Mouse (Mus musculus): ENCODE results near the gene Olfr559.

DNA sequence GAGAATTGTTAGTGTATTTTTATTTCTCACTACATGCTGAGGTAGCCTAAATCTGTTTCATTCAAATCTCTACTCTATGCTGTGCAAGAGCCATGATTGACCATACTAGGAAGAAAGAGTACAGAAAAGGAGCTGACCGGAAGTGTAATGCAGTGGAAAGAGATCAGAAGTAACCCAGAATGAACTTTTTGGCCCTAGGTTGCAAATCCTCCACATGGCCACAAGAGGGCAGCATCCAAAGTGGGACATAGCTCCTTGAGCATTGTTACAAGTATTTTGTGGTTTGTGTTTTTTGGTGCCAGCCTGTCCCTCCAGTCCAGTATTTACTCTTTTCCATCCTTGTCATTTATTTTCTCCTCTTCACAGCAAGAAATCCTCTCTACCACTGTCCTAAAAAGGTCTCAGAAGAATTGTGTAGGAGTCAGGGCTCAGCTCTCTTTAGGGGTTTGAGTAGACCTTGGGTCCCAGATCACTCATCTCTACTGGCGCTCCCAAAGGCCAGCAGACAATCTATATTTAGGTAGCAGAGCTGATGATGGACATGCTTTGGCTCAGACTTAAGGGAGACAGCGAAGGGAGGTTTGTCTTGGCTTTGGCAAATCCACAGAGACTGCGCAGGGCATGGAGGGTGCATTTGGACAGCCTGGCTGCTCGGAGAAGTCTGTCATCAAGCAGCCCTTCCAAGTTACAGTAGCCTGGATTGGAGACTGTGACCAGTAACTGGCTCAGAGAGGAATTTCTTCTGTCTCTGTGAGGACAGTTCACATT, 31.7 kb downstream of the Olfr559 start, which contains the start of gene Olfr557:
- TF ChIP-seq CTCF (IDR thresholded peaks at IDR 0.05; ENCODE audit: borderline replicate concordance, insufficient read depth, low read length), result peak; percentile 30; the same call in 1 of the 2 replicates
- TF ChIP-seq POLR2A (IDR thresholded peaks at IDR 0.05; ENCODE audit: low read depth, low read length), result no peak
